Mouse (Mus musculus) ES-E14 (cell line): ENCODE results near the gene Pde6h. TPM values are rescaled to one million over a fixed set of nuclear protein-coding genes. Genes with fewer than 3 reads are reported as not detected.

Experiments used
- DNase-seq: peaks from one replicate; pipeline ENCODE4 v3.0.0-alpha.2; 2013; ENCODE audit warnings: low read depth, low spot score
- H3K27ac ChIP-seq: 2 replicates; pipeline ENCODE4 v1.5.1; 2012; ENCODE audit warnings: low read depth, mild to moderate bottlenecking, low read length, moderate library complexity, mixed read lengths; ENCODE audit not compliant: poor library complexity, insufficient read depth, severe bottlenecking
- H3K36me3 ChIP-seq: 2 replicates; pipeline ENCODE4 v1.6.1; 2012; ENCODE audit warnings: mild to moderate bottlenecking, low read length, moderate library complexity, mixed read lengths; ENCODE audit not compliant: control insufficient read depth, poor library complexity, insufficient read depth, severe bottlenecking
- H3K4me1 ChIP-seq, 2 experiments: fragments of 150-350 bp in 1 of 2; sonication (generic) in 1 of 2; 2 replicates each; pipeline ENCODE4 v1.6.1; 2012; ENCODE audit warnings: low read length in 2 of 2, mild to moderate bottlenecking in 1 of 2, mixed read lengths in 1 of 2; ENCODE audit not compliant: control insufficient read depth in 2 of 2, insufficient read depth in 2 of 2, poor library complexity in 1 of 2
- H3K4me3 ChIP-seq, 2 experiments: fragments of 150-350 bp in 1 of 2; sonication (generic) in 1 of 2; 2 replicates each; pipeline ENCODE4 v1.5.1; 2012; ENCODE audit warnings: low read length in 2 of 2, low read depth in 1 of 2, mild to moderate bottlenecking in 1 of 2, mixed read lengths in 1 of 2; ENCODE audit not compliant: insufficient read depth in 1 of 2, poor library complexity in 1 of 2, severe bottlenecking in 1 of 2
- H3K9ac ChIP-seq: 2 replicates; pipeline ENCODE4 v1.6.1; 2012; ENCODE audit warnings: low read depth, mild to moderate bottlenecking, low read length, mixed read lengths; ENCODE audit not compliant: poor library complexity, insufficient read depth, severe bottlenecking
- H3K9me3 ChIP-seq: fragments of 150-350 bp; sonication (generic); 2 replicates; pipeline ENCODE4 v1.6.1; 2012; ENCODE audit warnings: low read depth, mild to moderate bottlenecking, low read length; ENCODE audit not compliant: control insufficient read depth, insufficient read depth
- CHD2 ChIP-seq: IDR thresholded peaks from 2 replicates; pipeline ENCODE4 v1.6.1; 2014; ENCODE audit warnings: mild to moderate bottlenecking, low read depth, low read length, inconsistent platforms
- HCFC1 ChIP-seq: IDR thresholded peaks from 2 replicates; pipeline ENCODE4 v1.6.1; 2012; ENCODE audit warnings: low read length, inconsistent platforms, borderline replicate concordance; ENCODE audit not compliant: insufficient read depth
- MAFK ChIP-seq: IDR thresholded peaks from 2 replicates; pipeline ENCODE4 v1.6.1; 2014; ENCODE audit warnings: mild to moderate bottlenecking, low read depth, low read length, inconsistent platforms; ENCODE audit not compliant: insufficient read depth
- ZC3H11A ChIP-seq: IDR thresholded peaks from 2 replicates; pipeline ENCODE4 v1.6.1; 2012; ENCODE audit warnings: low read depth, mild to moderate bottlenecking, inconsistent platforms, low read length, borderline replicate concordance
- ZNF384 ChIP-seq: IDR thresholded peaks from 2 replicates; pipeline ENCODE4 v1.6.1; 2012; ENCODE audit warnings: low read depth, low read length, inconsistent platforms
- in situ Hi-C, 2 experiments: fragments of 600-800 bp; cut with MboI; formaldehyde crosslinking; loops; one replicate each; pipeline ENCODE4 v1.15.1; 2025; ENCODE audit warnings: low sequenced_read_pairs in 2 of 2, inconsistent platforms in 1 of 2; ENCODE audit not compliant: unreplicated experiment in 2 of 2
- total RNA-seq: library from RNA; depleted of rRNA; stranded (reverse); fragments of 300-350 nt; gene quantifications from 2 replicates; pipeline ENCODE4 v1.2.3, GENCODE M21; 2012

The Pde6h gene
- total RNA-seq, 1 experiment, result 0.45 TPM

GRCm38 (mm10) chr6:136989824-136990497 lies 66.3 kb downstream of the Pde6h start:
- no peaks in the 10 kb centered on the region for H3K36me3 ChIP-seq
- no peaks in the 10 kb centered on the region for H3K9me3 ChIP-seq
- TF ChIP-seq HCFC1 (no peak), ZNF384 (no peak), MAFK (no peak), ZC3H11A (no peak), CHD2 (no peak)
- H3K4me3 ChIP-seq, result peak overlapping the region; percentile 36 to 67
- peak; percentile 81 for DNase-seq
- no peak overlapping the region for H3K27ac ChIP-seq
- peaks cover 0 to 3% of the 10 kb centered on the region in 2 experiments; a peak in 1 of 4 replicates for H3K4me1 ChIP-seq
- in situ Hi-C loops, result loop anchor here in 1 of 2 experiments (25.0 kb wide), 1 partner anchor 378 kb away; no protein-coding TSS in a partner anchor
- peak overlapping the region; percentile 18; the same call in 1 of the 2 replicates for H3K9ac ChIP-seq

- H3K36me3 ChIP-seq, result no peaks in the 10 kb centered on the region
- H3K9ac ChIP-seq, result no peak overlapping the region
- TF ChIP-seq MAFK (no peak), CHD2 (no peak), ZC3H11A (no peak), HCFC1 (no peak), ZNF384 (no peak)
- H3K4me1 ChIP-seq, result peaks cover 0 to 7% of the 10 kb centered on the region in 2 experiments; a peak in 2 of 4 replicates
- in situ Hi-C loops, result loop anchor here in 1 of 2 experiments (25.0 kb wide), 1 partner anchor 378 kb away; no protein-coding TSS in a partner anchor
- no peak for DNase-seq
- no peak overlapping the region for H3K27ac ChIP-seq
- H3K9me3 ChIP-seq, result no peaks in the 10 kb centered on the region
- H3K4me3 ChIP-seq, result peak overlapping the region in 1 of 2 experiments; percentile 67; a peak in 1 of 4 replicates
Measured at GRCm38 (mm10) chr6:136990557-136990956, 66.9 kb downstream of the Pde6h start.

GRCm38 (mm10) chr6:136993574-136993973 lies 69.9 kb downstream of the Pde6h start:
- Histone ChIP-seq H3K9me3 (no peaks in the 10 kb centered on the region), H3K4me3 (no peak overlapping the region), H3K27ac (no peak overlapping the region), H3K36me3 (no peaks in the 10 kb centered on the region), H3K4me1 (peaks cover 0 to 5% of the 10 kb centered on the region in 2 experiments; a peak in 2 of 4 replicates), H3K9ac (no peak overlapping the region)
- in situ Hi-C loops, result loop anchor here in 1 of 2 experiments (25.0 kb wide), 1 partner anchor 381 kb away; no protein-coding TSS in a partner anchor
- TF ChIP-seq MAFK (no peak), ZNF384 (no peak), ZC3H11A (no peak), HCFC1 (no peak)
- no peak for DNase-seq

- in situ Hi-C loops, result loop anchor here in 1 of 2 experiments (25.0 kb wide), 1 partner anchor 383 kb away; no protein-coding TSS in a partner anchor
- no peak for DNase-seq
- H3K4me1 ChIP-seq, result peaks cover 0 to 5% of the 10 kb centered on the region in 2 experiments; a peak in 2 of 4 replicates
- no peak overlapping the region; the same call in 1 of the 2 replicates for H3K27ac ChIP-seq
- no peaks in the 10 kb centered on the region for H3K9me3 ChIP-seq
- no peak for TF ChIP-seq ZNF384
- no peak for TF ChIP-seq ZC3H11A
- TF ChIP-seq HCFC1, result no peak
- no peak for TF ChIP-seq MAFK
- TF ChIP-seq CHD2, result no peak
- peak overlapping the region in 1 of 2 experiments; percentile 5; a peak in 1 of 4 replicates for H3K4me3 ChIP-seq
- H3K9ac ChIP-seq, result no peak overlapping the region
- no peaks in the 10 kb centered on the region for H3K36me3 ChIP-seq
Measured at GRCm38 (mm10) chr6:136995533-136995932, 71.9 kb downstream of the Pde6h start.
